Mouse (Mus musculus) kidney, adult 2 months (tissue): ENCODE data around the gene Pcmt1. TPM values are rescaled to one million over a fixed set of nuclear protein-coding genes. Genes with fewer than 3 reads are reported as not detected.
"Not testable (repeated sequence)": the region's sequence is repeated elsewhere in the genome, so short reads cannot be mapped to it uniquely, and the experiment has no call there.

Experiments used
- DNase-seq: peaks from one replicate; pipeline ENCODE4 v3.0.0; 2021
- H3K27ac ChIP-seq: fragments of 200-500 bp; 2 replicates; pipeline ENCODE4 v1.5.1; 2012; ENCODE audit warnings: low read depth, low read length, control low read depth, inconsistent platforms; ENCODE audit not compliant: insufficient read depth
- H3K27me3 ChIP-seq: fragments of 200-500 bp; replicated peaks from 2 replicates; pipeline ENCODE4 v1.6.1; 2012; ENCODE audit warnings: mild to moderate bottlenecking, moderate library complexity, low read length, inconsistent platforms; ENCODE audit not compliant: control insufficient read depth, insufficient read depth
- H3K36me3 ChIP-seq: fragments of 200-500 bp; 2 replicates; pipeline ENCODE4 v1.6.1; 2012; ENCODE audit warnings: mild to moderate bottlenecking, moderate library complexity, low read length, inconsistent platforms; ENCODE audit not compliant: control insufficient read depth, insufficient read depth
- H3K4me1 ChIP-seq: fragments of 200-500 bp; 2 replicates; pipeline ENCODE4 v1.6.1; 2011; ENCODE audit warnings: low read length; ENCODE audit not compliant: control insufficient read depth, insufficient read depth
- H3K4me3 ChIP-seq: fragments of 200-500 bp; 2 replicates; pipeline ENCODE4 v1.5.1; 2011; ENCODE audit warnings: mild to moderate bottlenecking, low read depth, low read length, control low read depth; ENCODE audit not compliant: insufficient read depth
- CTCF ChIP-seq: fragments of 200-500 bp; conservative IDR thresholded peaks from 2 replicates; pipeline ENCODE4 v1.5.1; 2011; ENCODE audit warnings: low read depth, mild to moderate bottlenecking, control low read depth, low read length, moderate library complexity, mixed read lengths; ENCODE audit not compliant: insufficient read depth, insufficient read length
- POLR2A ChIP-seq: fragments of 200-500 bp; IDR thresholded peaks from one replicate; pipeline ENCODE4 v1.6.1; 2011; ENCODE audit warnings: low read depth, low read length, control low read depth
- WGBS: fragments of 180-500 bp; shearing (Covaris S2); methylation state at CpG from one replicate; pipeline ENCODE4 v1.1.7; 2018; 5-methylcytosine and 5-hydroxymethylcytosine counted together
- polyA plus RNA-seq: library from polyadenylated mRNA; depleted of rRNA; stranded (reverse); fragments of >200 nt; gene quantifications from 2 replicates; pipeline ENCODE4 v1.2.3, GENCODE M21; 2012

Pcmt1 gene
- polyA plus RNA-seq, 1 experiment = 38.4 TPM

DNA sequence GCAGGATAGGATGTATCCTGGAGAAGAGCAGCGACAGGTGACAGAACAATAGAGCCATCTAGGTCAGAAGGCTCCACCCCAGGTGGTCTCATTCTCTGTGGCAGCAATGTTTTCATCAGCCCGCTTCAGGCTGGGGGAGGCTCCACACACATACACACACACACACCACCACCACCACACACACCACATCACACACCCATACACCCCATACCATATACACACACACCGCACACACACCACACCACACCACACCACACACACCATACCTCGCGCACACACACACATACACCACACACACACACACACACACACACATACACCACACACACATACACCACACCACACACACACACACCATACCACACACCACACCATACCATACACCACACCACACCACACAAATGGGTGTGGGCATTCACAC is 61.1 kb downstream of the Pcmt1 start:
- no peaks in the 10 kb centered on the region for H3K27me3 ChIP-seq
- H3K27ac ChIP-seq = no peak overlapping the region
- H3K4me1 ChIP-seq = no peaks in the 10 kb centered on the region
- TF ChIP-seq CTCF (no peak), POLR2A (no peak)
- DNase-seq = no peak
- no peaks in the 10 kb centered on the region for H3K36me3 ChIP-seq
- 94% methylated on average over 5 of the region's 5 CpGs for WGBS
- no peak overlapping the region for H3K4me3 ChIP-seq

DNA sequence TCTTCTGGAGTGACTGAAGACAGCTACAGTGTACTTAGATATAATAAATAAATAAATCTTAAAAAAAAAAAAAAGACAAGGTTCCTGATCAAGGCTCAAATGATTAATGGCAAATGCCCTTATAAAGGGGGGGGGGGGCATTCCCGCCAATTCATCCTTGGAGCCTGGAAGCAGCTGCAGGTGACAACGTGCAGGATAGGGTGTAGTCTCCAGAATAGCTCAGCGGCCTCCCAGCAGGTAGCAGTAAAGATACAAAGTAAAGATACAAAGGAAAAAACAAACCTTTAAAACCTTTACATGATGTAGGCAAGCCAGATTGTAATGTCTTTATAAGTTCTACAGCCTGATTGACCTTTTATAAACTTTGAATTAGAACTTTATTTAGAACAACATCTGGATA is 63.4 kb downstream of the Pcmt1 start:
- WGBS = 45% methylated on average over 3 of the region's 3 CpGs
- H3K27me3 ChIP-seq, H3K36me3 ChIP-seq, H3K27ac ChIP-seq, DNase-seq, H3K4me1 ChIP-seq, H3K4me3 ChIP-seq: not testable (repeated sequence)

DNA sequence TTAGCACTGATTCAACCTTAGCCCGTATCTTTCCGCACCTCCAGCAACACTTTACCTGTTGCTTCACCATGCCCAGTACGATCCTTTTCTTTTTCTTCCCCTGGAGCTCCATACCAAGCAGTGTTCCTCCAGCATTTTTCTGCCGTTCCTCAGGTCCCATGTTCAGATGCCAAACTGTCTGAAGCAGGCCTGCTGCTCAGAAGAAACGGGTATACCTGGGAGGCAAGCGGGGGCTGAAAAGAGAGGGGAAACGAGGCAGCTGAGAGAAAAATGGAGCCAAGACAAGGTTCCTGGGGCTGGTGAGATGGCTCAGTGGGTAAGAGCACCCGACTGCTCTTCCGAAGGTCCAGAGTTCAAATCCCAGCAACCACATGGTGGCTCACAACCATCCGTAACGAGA is 63.8 kb downstream of the Pcmt1 start:
- 92% methylated on average over 11 of the region's 11 CpGs for WGBS
- H3K4me1 ChIP-seq, H3K27ac ChIP-seq, H3K27me3 ChIP-seq, H3K36me3 ChIP-seq, H3K4me3 ChIP-seq, DNase-seq: not testable (repeated sequence)

DNA sequence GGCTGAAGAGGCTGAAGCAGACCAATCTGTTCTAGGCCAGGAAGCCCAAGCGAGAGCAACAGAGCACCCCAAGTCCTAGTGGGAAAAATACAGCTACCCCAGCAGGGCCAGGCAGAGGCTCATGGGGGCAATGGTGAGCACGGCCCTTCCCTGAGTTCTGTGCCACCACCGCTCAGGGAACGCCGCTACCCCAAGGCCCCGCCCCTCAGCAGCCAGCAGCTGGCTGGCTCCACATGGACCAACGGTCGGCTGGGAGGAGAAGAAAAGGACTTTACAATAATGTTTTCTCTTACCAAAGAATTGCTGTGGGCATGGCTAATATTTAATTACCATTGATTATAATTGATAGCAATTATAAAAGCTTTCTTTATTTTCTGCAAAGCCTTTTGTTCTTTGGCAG is 66.1 kb downstream of the Pcmt1 start:
- Histone ChIP-seq H3K27ac (no peak overlapping the region), H3K36me3 (no peaks in the 10 kb centered on the region), H3K27me3 (no peaks in the 10 kb centered on the region), H3K4me1 (no peaks in the 10 kb centered on the region), H3K4me3 (no peak overlapping the region)
- DNase-seq = no peak
- WGBS = 95% methylated on average over 8 of the region's 8 CpGs
- TF ChIP-seq POLR2A (no peak), CTCF (no peak)

DNA sequence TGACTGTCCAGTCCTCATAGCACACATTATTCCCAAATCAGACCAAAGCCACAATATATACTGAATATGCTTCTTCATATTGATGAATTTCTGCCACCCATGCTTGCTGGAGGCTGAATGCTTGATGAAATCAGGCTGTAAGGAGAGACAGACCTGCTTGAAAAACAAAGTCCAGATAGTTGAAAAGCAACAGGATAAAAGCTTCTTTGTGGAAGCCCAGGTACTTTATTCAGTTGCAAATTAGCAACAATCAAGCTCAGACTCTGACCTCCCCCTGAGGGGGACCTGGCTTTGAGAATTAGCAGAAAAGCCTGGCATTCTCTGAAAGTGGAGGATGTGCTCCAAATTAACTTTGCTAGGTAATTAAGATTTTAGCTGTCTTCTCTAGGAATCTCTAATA is 68.7 kb downstream of the Pcmt1 start:
- H3K36me3 ChIP-seq, H3K4me1 ChIP-seq, H3K27ac ChIP-seq, DNase-seq, H3K27me3 ChIP-seq, H3K4me3 ChIP-seq: not testable (repeated sequence)

DNA sequence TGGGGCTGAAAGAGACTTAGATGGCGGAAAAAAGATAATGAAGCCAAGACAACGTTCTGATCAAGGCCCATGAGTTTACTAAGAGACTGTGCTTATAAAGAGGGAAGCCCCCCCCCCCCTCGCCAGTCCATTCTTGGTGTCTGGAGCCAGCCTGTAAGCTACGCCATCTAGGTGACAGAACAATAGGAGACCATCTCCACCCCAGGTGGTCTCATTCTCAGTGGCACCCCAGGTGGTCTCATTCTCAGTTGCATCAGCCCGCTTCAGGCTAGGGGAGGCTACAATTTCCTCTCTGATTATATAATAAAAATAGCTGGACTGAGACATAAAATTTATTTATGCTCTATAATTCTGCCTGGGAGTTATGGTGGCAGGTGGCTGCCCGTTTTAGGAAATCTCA is 69.3 kb downstream of the Pcmt1 start:
- no peaks in the 10 kb centered on the region for H3K4me1 ChIP-seq
- no peak for DNase-seq

DNA sequence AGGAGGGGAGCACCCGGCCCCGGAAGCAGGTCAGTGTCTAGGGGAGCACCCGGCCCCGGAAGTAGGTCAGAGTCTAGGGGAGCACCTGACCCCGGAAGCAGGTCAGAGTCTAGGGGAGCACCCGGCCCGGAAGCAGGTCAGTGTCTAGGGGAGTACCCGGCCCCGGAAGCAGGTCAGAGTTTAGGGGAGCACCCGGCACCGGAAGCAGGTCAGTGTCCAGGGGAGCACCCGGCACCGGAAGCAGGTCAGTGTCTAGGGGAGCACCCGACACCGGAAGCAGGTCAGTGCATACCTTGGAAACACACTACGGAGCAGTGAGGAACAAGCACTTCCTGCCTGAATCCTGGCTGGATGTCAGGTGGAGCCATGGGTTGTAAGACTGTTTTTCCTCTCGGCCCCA is 72.3 kb downstream of the Pcmt1 start:
- TF ChIP-seq POLR2A (no peak), CTCF (no peak)
- no peak overlapping the region for H3K4me3 ChIP-seq
- H3K27ac ChIP-seq = no peak overlapping the region
- DNase-seq = no peak
- no peaks in the 10 kb centered on the region for H3K27me3 ChIP-seq
- 81% methylated on average over 17 of the region's 17 CpGs for WGBS
- H3K4me1 ChIP-seq = no peaks in the 10 kb centered on the region
- no peaks in the 10 kb centered on the region for H3K36me3 ChIP-seq

More for the DNA sequence above, 69.3 kb downstream of the Pcmt1 start:
- TF ChIP-seq POLR2A = no peak
- no peak overlapping the region for H3K4me3 ChIP-seq
- WGBS = 77% methylated on average over 6 of the region's 6 CpGs
- no peaks in the 10 kb centered on the region for H3K36me3 ChIP-seq
- no peak overlapping the region for H3K27ac ChIP-seq
- H3K27me3 ChIP-seq = no peaks in the 10 kb centered on the region

DNA sequence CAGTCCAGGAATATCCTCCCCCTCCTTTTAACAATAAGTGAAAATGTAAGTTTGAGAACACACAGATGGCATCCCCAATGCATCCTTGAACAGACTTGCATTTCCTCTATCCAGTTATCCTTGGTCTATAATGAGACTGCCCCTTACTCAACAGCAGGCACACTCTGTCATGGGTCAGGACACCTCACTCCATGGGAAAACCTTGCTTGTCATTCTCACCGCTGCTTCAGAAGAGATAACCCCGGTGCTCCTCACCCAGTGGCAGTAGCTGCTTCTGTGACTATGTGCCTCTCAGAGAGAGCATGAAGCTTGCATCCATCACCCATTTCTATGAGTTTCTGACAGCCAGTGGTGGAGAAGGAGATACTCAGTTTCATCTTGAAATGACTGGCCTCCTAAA is 74.5 kb downstream of the Pcmt1 start:
- H3K27ac ChIP-seq = no peak overlapping the region
- TF ChIP-seq POLR2A = no peak
- no peak for TF ChIP-seq CTCF
- H3K36me3 ChIP-seq = no peaks in the 10 kb centered on the region
- H3K27me3 ChIP-seq = no peaks in the 10 kb centered on the region
- 93% methylated on average over 2 of the region's 2 CpGs for WGBS
- DNase-seq = no peak
- H3K4me3 ChIP-seq = no peak overlapping the region
- no peaks in the 10 kb centered on the region for H3K4me1 ChIP-seq
